Mouse (Mus musculus): ENCODE measurements around the gene Rtn4rl2. TPM values are rescaled to one million over a fixed set of nuclear protein-coding genes. Genes with fewer than 3 reads are reported as not detected.
A peak's percentile ranks its signal among the peaks of the same experiment; 100 is the strongest.

The Rtn4rl2 gene
- polyA plus RNA-seq, 1 experiment from 2014 or later = 5.2 TPM

- Histone ChIP-seq H3K27me3 (no peaks in the 10 kb centered on the region), H3K9me3 (no peaks in the 10 kb centered on the region), H3K36me3 (no peaks in the 10 kb centered on the region), H3K27ac (0 out of 2 replicates have a peak within 1 kb of the TSS, but pooled peaks have one; percentile 31), H3K9ac (no peak within 1 kb of the TSS), H3K4me3 (no peak within 1 kb of the TSS), H3K4me1 (peaks cover 2% of the 10 kb centered on the region), H3K4me2 (replicated peaks) (no peak within 1 kb of the TSS)
- WGBS = 67% methylated on average over 13 of the region's 13 CpGs
- no peak for ATAC-seq (ENCODE audit: insufficient number of reproducible peaks, insufficient read depth, low FRiP score, low TSS enrichment)
Observed at GRCm38 (mm10) chr2:84822552-84822951, 64.0 kb downstream of the Rtn4rl2 start, which contains the start of gene Smtnl1. Gene Smtnl1, minus strand, starts transcription at chr2:84822652.

Small RNAs within 50 kb of the gene (microRNA-seq; reads per million reads assigned to microRNA genes)
- gene Gm24332 = not detected

Other genes with a start within 250 kb of the Rtn4rl2 start
- 45.5 and 49.0 TPM in 2 replicates for gene Ctnnd1, start 235.9 kb downstream of the Rtn4rl2 start, polyA plus RNA-seq (2016; fragmentation: Nextera tagmentation; extraction: Ambion mirVana)
- gene Btbd18, start 227.6 kb downstream of the Rtn4rl2 start, polyA plus RNA-seq (2016; fragmentation: Nextera tagmentation; extraction: Ambion mirVana) = 0.36 and 0.47 TPM in 2 replicates
- gene Selenoh, start 215.9 kb downstream of the Rtn4rl2 start, polyA plus RNA-seq (2016; fragmentation: Nextera tagmentation; extraction: Ambion mirVana) = 348 and 377 TPM in 2 replicates
- gene Gm28635, start 208.7 kb downstream of the Rtn4rl2 start, polyA plus RNA-seq (2016; fragmentation: Nextera tagmentation; extraction: Ambion mirVana) = not detected in 2 replicates
- gene Med19, start 208.3 kb downstream of the Rtn4rl2 start, polyA plus RNA-seq (2016; fragmentation: Nextera tagmentation; extraction: Ambion mirVana) = 38.0 and 40.7 TPM in 2 replicates
- gene Tmx2, start 207.6 kb downstream of the Rtn4rl2 start, polyA plus RNA-seq (2016; fragmentation: Nextera tagmentation; extraction: Ambion mirVana) = 118 and 122 TPM in 2 replicates
- gene Zdhhc5, start 171.5 kb downstream of the Rtn4rl2 start, polyA plus RNA-seq (2016; fragmentation: Nextera tagmentation; extraction: Ambion mirVana) = 31.2 and 33.9 TPM in 2 replicates
- 41.9 and 43.8 TPM in 2 replicates for gene Clp1, start 159.4 kb downstream of the Rtn4rl2 start, polyA plus RNA-seq (2016; fragmentation: Nextera tagmentation; extraction: Ambion mirVana)
- 12.3 and 13.7 TPM in 2 replicates for gene Ypel4, start 152.7 kb downstream of the Rtn4rl2 start, polyA plus RNA-seq (2016; fragmentation: Nextera tagmentation; extraction: Ambion mirVana)
- gene Gm19426, start 143.1 kb downstream of the Rtn4rl2 start, polyA plus RNA-seq (2016; fragmentation: Nextera tagmentation; extraction: Ambion mirVana) = 13.0 and 13.9 TPM in 2 replicates
- 24.7 and 24.9 TPM in 2 replicates for gene Serping1, start 111.3 kb downstream of the Rtn4rl2 start, polyA plus RNA-seq (2016; fragmentation: Nextera tagmentation; extraction: Ambion mirVana)
- gene Ube2l6, start 87.9 kb downstream of the Rtn4rl2 start, polyA plus RNA-seq (2016; fragmentation: Nextera tagmentation; extraction: Ambion mirVana) = 32.9 and 33.5 TPM in 2 replicates
- 0.13 and 0.23 TPM in 2 replicates for gene Smtnl1, start 64.1 kb downstream of the Rtn4rl2 start, polyA plus RNA-seq (2016; fragmentation: Nextera tagmentation; extraction: Ambion mirVana)
- gene Timm10, start 59.7 kb downstream of the Rtn4rl2 start, polyA plus RNA-seq (2016; fragmentation: Nextera tagmentation; extraction: Ambion mirVana) = 39.4 and 41.3 TPM in 2 replicates
- gene Slc43a1, start 47.9 kb downstream of the Rtn4rl2 start, polyA plus RNA-seq (2016; fragmentation: Nextera tagmentation; extraction: Ambion mirVana) = 19.0 and 19.6 TPM in 2 replicates
- gene Slc43a3, start 49.9 kb upstream of the Rtn4rl2 start, polyA plus RNA-seq (2016; fragmentation: Nextera tagmentation; extraction: Ambion mirVana) = 30.4 and 35.9 TPM in 2 replicates
- 0.60 and 0.93 TPM in 2 replicates for gene Prg2, start 93.8 kb upstream of the Rtn4rl2 start, polyA plus RNA-seq (2016; fragmentation: Nextera tagmentation; extraction: Ambion mirVana)
- not detected in 2 replicates for gene Prg3, start 101.5 kb upstream of the Rtn4rl2 start, polyA plus RNA-seq (2016; fragmentation: Nextera tagmentation; extraction: Ambion mirVana)
- gene Ssrp1, start 150.5 kb upstream of the Rtn4rl2 start, polyA plus RNA-seq (2016; fragmentation: Nextera tagmentation; extraction: Ambion mirVana) = 310 and 311 TPM in 2 replicates
- gene P2rx3, start 150.8 kb upstream of the Rtn4rl2 start, polyA plus RNA-seq (2016; fragmentation: Nextera tagmentation; extraction: Ambion mirVana) = 15.0 and 20.6 TPM in 2 replicates
- 45.3 and 59.2 TPM in 2 replicates for gene Tnks1bp1, start 161.3 kb upstream of the Rtn4rl2 start, polyA plus RNA-seq (2016; fragmentation: Nextera tagmentation; extraction: Ambion mirVana)
- gene Aplnr, start 249.5 kb upstream of the Rtn4rl2 start, polyA plus RNA-seq (2016; fragmentation: Nextera tagmentation; extraction: Ambion mirVana) = 42.7 and 45.3 TPM in 2 replicates

Measured in embryonic facial prominence, embryonic 12.5 days (tissue).